Mouse (Mus musculus) liver, embryonic 14.5 days (tissue): ENCODE results near the gene Olig2. TPM values are rescaled to one million over a fixed set of nuclear protein-coding genes. Genes with fewer than 3 reads are reported as not detected.

ENCODE experiments used
- ATAC-seq: fragments of 200-750 bp; cut with Nextera tagmentation; 2 replicates; pipeline ENCODE4 v1.8.0; 2017; ENCODE audit warnings: moderate number of reproducible peaks, mild to moderate bottlenecking, moderate library complexity; ENCODE audit not compliant: insufficient read depth
- DNase-seq, 3 experiments: peaks; one replicate each; pipeline ENCODE4 v3.0.0-alpha.2; 2012 to 2013; ENCODE audit warnings: low read depth in 3 of 3, low spot score in 3 of 3
- H3K27ac ChIP-seq: fragments of 300-500 bp; sonication (generic); 2 replicates; pipeline ENCODE4 v1.5.1; 2014; ENCODE audit warnings: moderate library complexity, mild to moderate bottlenecking, control low read depth, inconsistent platforms
- H3K27me3 ChIP-seq: fragments of 300-500 bp; sonication (generic); 2 replicates; pipeline ENCODE4 v1.6.1; 2014; ENCODE audit warnings: mild to moderate bottlenecking, low read length, moderate library complexity; ENCODE audit not compliant: control insufficient read depth, insufficient read depth
- H3K36me3 ChIP-seq: fragments of 300-500 bp; sonication (generic); replicated peaks from 2 replicates; pipeline ENCODE4 v1.6.1; 2014; ENCODE audit warnings: low read depth; ENCODE audit not compliant: control insufficient read depth, insufficient read depth
- H3K4me1 ChIP-seq, 2 experiments: fragments of 200-500 bp in 1 of 2; fragments of 300-500 bp in 1 of 2; sonication (generic) in 1 of 2; replicated peaks; 2 replicates each; pipeline ENCODE4 v1.6.1; 2012 to 2014; ENCODE audit warnings: antibody characterized with exemption in 1 of 2, inconsistent platforms in 1 of 2, low read length in 1 of 2; ENCODE audit not compliant: control insufficient read depth in 2 of 2, insufficient read depth in 2 of 2
- H3K4me2 ChIP-seq: fragments of 300-500 bp; sonication (generic); 2 replicates; pipeline ENCODE4 v1.6.1; 2014; ENCODE audit warnings: low read depth, mild to moderate bottlenecking, control low read depth, moderate library complexity
- H3K4me3 ChIP-seq, 2 experiments: fragments of 200-500 bp in 1 of 2; fragments of 300-500 bp in 1 of 2; sonication (generic) in 1 of 2; 2 replicates each; pipeline ENCODE4 v1.5.1; 2012 to 2014; ENCODE audit warnings: low read depth in 2 of 2, low read length in 2 of 2, mild to moderate bottlenecking in 2 of 2, control low read depth in 1 of 2, inconsistent platforms in 1 of 2, moderate library complexity in 1 of 2; ENCODE audit not compliant: insufficient read depth in 1 of 2
- H3K9ac ChIP-seq: fragments of 300-500 bp; sonication (generic); replicated peaks from 2 replicates; pipeline ENCODE4 v1.6.1; 2014; ENCODE audit warnings: mild to moderate bottlenecking, control low read depth, moderate library complexity
- H3K9me3 ChIP-seq: fragments of 300-500 bp; sonication (generic); 2 replicates; pipeline ENCODE4 v1.6.1; 2016; ENCODE audit warnings: low read length, mixed read lengths; ENCODE audit not compliant: control insufficient read depth
- CTCF ChIP-seq: IDR thresholded peaks from 2 replicates; pipeline ENCODE4 v1.5.1; 2016; ENCODE audit warnings: antibody characterized with exemption, low read depth, control low read depth
- EP300 ChIP-seq: IDR thresholded peaks from 2 replicates; pipeline ENCODE4 v1.6.1; 2016; ENCODE audit warnings: antibody characterized with exemption, low read depth
- WGBS: fragments of 180-500 bp; shearing (Covaris S2); extraction: QIAGEN DNeasy Blood & Tissue Kit; methylation state at CpG from one replicate; pipeline ENCODE4 v1.1.7; 2014; ENCODE audit not compliant: insufficient replicate concordance; 5-methylcytosine and 5-hydroxymethylcytosine counted together
- polyA plus RNA-seq, 2 experiments: library from polyadenylated mRNA; depleted of rRNA in 1 of 2; stranded (reverse) in 1 of 2; unstranded in 1 of 2; fragments of >200 nt; fragmentation: Nextera tagmentation in 1 of 2; extraction: Ambion mirVana in 1 of 2; gene quantifications; 2 replicates each; pipeline versions ENCODE4 v1.2.1 to v1.2.3; 2012 to 2014

Gene Olig2
- polyA plus RNA-seq, 2 experiments = not detected

- Histone ChIP-seq H3K4me3 (no peak overlapping the region), H3K9me3 (no peaks in the 10 kb centered on the region), H3K4me1 (no peaks in the 10 kb centered on the region), H3K27me3 (no peaks in the 10 kb centered on the region), H3K4me2 (no peak overlapping the region), H3K9ac (no peak overlapping the region), H3K36me3 (no peaks in the 10 kb centered on the region), H3K27ac (no peak overlapping the region)
- DNase-seq = no peak
- 57% methylated on average over 6 of the region's 6 CpGs for WGBS
- TF ChIP-seq EP300 (no peak), CTCF (no peak)
- no peak for ATAC-seq
Measured at GRCm38 (mm10) chr16:91191233-91191632, 34.0 kb upstream of the Olig2 start.

- no peak overlapping the region for H3K9ac ChIP-seq
- H3K27ac ChIP-seq = no peak overlapping the region
- 50% methylated on average over 9 of the region's 9 CpGs for WGBS
- H3K4me2 ChIP-seq = no peak overlapping the region
- H3K27me3 ChIP-seq = no peaks in the 10 kb centered on the region
- no peaks in the 10 kb centered on the region for H3K4me1 ChIP-seq
- no peak for ATAC-seq
- no peak overlapping the region for H3K4me3 ChIP-seq
- H3K9me3 ChIP-seq = no peaks in the 10 kb centered on the region
- DNase-seq = no peak
- H3K36me3 ChIP-seq = no peaks in the 10 kb centered on the region
- TF ChIP-seq EP300 (no peak), CTCF (no peak)
Measured at GRCm38 (mm10) chr16:91191663-91192237, 33.5 kb upstream of the Olig2 start.

GRCm38 (mm10) chr16:91192672-91193354, 32.4 kb upstream of the Olig2 start:
- H3K4me3 ChIP-seq = no peak overlapping the region
- no peaks in the 10 kb centered on the region for H3K36me3 ChIP-seq
- no peak overlapping the region for H3K9ac ChIP-seq
- TF ChIP-seq EP300 = no peak
- TF ChIP-seq CTCF = no peak
- 59% methylated on average over 15 of the region's 15 CpGs for WGBS
- H3K27me3 ChIP-seq = no peaks in the 10 kb centered on the region
- no peaks in the 10 kb centered on the region for H3K9me3 ChIP-seq
- no peaks in the 10 kb centered on the region for H3K4me1 ChIP-seq
- no peak for ATAC-seq
- no peak overlapping the region for H3K4me2 ChIP-seq
- no peak for DNase-seq
- H3K27ac ChIP-seq = no peak overlapping the region

- Histone ChIP-seq H3K9me3 (no peaks in the 10 kb centered on the region), H3K36me3 (no peaks in the 10 kb centered on the region), H3K4me3 (no peak overlapping the region), H3K4me1 (no peaks in the 10 kb centered on the region), H3K4me2 (no peak overlapping the region), H3K27me3 (no peaks in the 10 kb centered on the region), H3K27ac (no peak overlapping the region), H3K9ac (no peak overlapping the region)
- WGBS = 67% methylated on average over 7 of the region's 7 CpGs
- ATAC-seq (no peak), DNase-seq (no peak)
- no peak for TF ChIP-seq CTCF
- no peak for TF ChIP-seq EP300
Measured at GRCm38 (mm10) chr16:91199815-91200214, 25.4 kb upstream of the Olig2 start.

- Histone ChIP-seq H3K4me3 (no peak overlapping the region), H3K4me2 (no peak overlapping the region), H3K27ac (no peak overlapping the region), H3K9me3 (no peaks in the 10 kb centered on the region), H3K9ac (no peak overlapping the region), H3K27me3 (no peaks in the 10 kb centered on the region), H3K4me1 (no peaks in the 10 kb centered on the region), H3K36me3 (no peaks in the 10 kb centered on the region)
- ATAC-seq (no peak), DNase-seq (no peak)
- TF ChIP-seq CTCF = no peak
- WGBS = 57% methylated on average over 3 of the region's 3 CpGs
Measured at GRCm38 (mm10) chr16:91202989-91203388, 22.3 kb upstream of the Olig2 start.
